Mouse (Mus musculus) intestine, embryonic 16.5 days (tissue): Measurements from ENCODE around the gene Lhx9. TPM values are rescaled to one million over a fixed set of nuclear protein-coding genes. Genes with fewer than 3 reads are reported as not detected.
"Not testable (repeated sequence)": the region's sequence is repeated elsewhere in the genome, so short reads cannot be mapped to it uniquely, and the experiment has no call there.

Experiments used
- ATAC-seq: fragments of 200-750 bp; cut with Nextera tagmentation; 2 replicates; pipeline ENCODE4 v1.8.0; 2017; ENCODE audit warnings: moderate TSS enrichment, moderate library complexity
- H3K27ac ChIP-seq: fragments of 300-500 bp; sonication (generic); 2 replicates; pipeline ENCODE4 v1.5.1; 2014; ENCODE audit warnings: mild to moderate bottlenecking, low read length
- H3K27me3 ChIP-seq: fragments of 300-500 bp; sonication (generic); replicated peaks from 2 replicates; pipeline ENCODE4 v1.6.1; 2014; ENCODE audit warnings: low read length, control low read depth, mixed read lengths; ENCODE audit not compliant: control insufficient read depth, insufficient read depth
- H3K36me3 ChIP-seq: fragments of 300-500 bp; sonication (generic); 2 replicates; pipeline ENCODE4 v1.6.1; 2014; ENCODE audit warnings: low read length, control low read depth; ENCODE audit not compliant: control insufficient read depth, insufficient read depth
- H3K4me1 ChIP-seq: fragments of 300-500 bp; sonication (generic); 2 replicates; pipeline ENCODE4 v1.6.1; 2014; ENCODE audit warnings: low read length, control low read depth, mixed read lengths; ENCODE audit not compliant: control insufficient read depth, insufficient read depth
- H3K4me2 ChIP-seq: fragments of 300-500 bp; sonication (generic); 2 replicates; pipeline ENCODE4 v1.6.1; 2014; ENCODE audit warnings: low read depth, low read length, control low read depth
- H3K4me3 ChIP-seq: fragments of 300-500 bp; sonication (generic); 2 replicates; pipeline ENCODE4 v1.5.1; 2014; ENCODE audit warnings: mild to moderate bottlenecking, low read length
- H3K9ac ChIP-seq: fragments of 300-500 bp; sonication (generic); 2 replicates; pipeline ENCODE4 v1.6.1; 2014; ENCODE audit warnings: low read depth, low read length
- H3K9me3 ChIP-seq: fragments of 300-500 bp; sonication (generic); 2 replicates; pipeline ENCODE4 v1.6.1; 2016; ENCODE audit warnings: low read length, control low read depth; ENCODE audit not compliant: control insufficient read depth
- WGBS: fragments of 180-500 bp; shearing (Covaris S2); extraction: QIAGEN DNeasy Blood & Tissue Kit; methylation state at CpG from one replicate; pipeline ENCODE4 v1.1.7; 2014; 5-methylcytosine and 5-hydroxymethylcytosine counted together
- polyA plus RNA-seq: library from polyadenylated mRNA; unstranded; fragments of >200 nt; fragmentation: Nextera tagmentation; extraction: Ambion mirVana; gene quantifications from 2 replicates; pipeline ENCODE4 v1.2.1, GENCODE M21; 2015

Gene Lhx9
- 0.06 TPM in 1 of 2 replicates, not detected in the other for polyA plus RNA-seq

- Histone ChIP-seq H3K27me3 (peaks cover 37% of the 10 kb centered on the region), H3K9me3 (no peaks in the 10 kb centered on the region), H3K4me3 (peak within 1 kb of the TSS; percentile 39), H3K9ac (no peak within 1 kb of the TSS), H3K36me3 (peaks cover 4% of the 10 kb centered on the region; the same call in 1 of the 2 replicates), H3K4me1 (peaks cover 13% of the 10 kb centered on the region), H3K27ac (no peak within 1 kb of the TSS), H3K4me2 (peak within 1 kb of the TSS; percentile 52)
- ATAC-seq = peak; percentile 61
- under 1% methylated on average over 33 of the region's 33 CpGs for WGBS
These were observed at the start of gene Lhx9 for GRCm38 (mm10) chr1:138848511-138849109. Gene Lhx9 (minus strand): TSS chr1:138848577.

- Histone ChIP-seq H3K4me3 (no peak overlapping the region), H3K27me3 (no peaks in the 10 kb centered on the region), H3K36me3 (no peaks in the 10 kb centered on the region), H3K27ac (no peak overlapping the region), H3K9me3 (no peaks in the 10 kb centered on the region), H3K4me2 (no peak overlapping the region), H3K4me1 (no peaks in the 10 kb centered on the region), H3K9ac (no peak overlapping the region)
- 79% methylated on average over 3 of the region's 3 CpGs for WGBS
- ATAC-seq = no peak
These were observed 47.7 kb upstream of the Lhx9 start for GRCm38 (mm10) chr1:138896088-138896487.

DNA sequence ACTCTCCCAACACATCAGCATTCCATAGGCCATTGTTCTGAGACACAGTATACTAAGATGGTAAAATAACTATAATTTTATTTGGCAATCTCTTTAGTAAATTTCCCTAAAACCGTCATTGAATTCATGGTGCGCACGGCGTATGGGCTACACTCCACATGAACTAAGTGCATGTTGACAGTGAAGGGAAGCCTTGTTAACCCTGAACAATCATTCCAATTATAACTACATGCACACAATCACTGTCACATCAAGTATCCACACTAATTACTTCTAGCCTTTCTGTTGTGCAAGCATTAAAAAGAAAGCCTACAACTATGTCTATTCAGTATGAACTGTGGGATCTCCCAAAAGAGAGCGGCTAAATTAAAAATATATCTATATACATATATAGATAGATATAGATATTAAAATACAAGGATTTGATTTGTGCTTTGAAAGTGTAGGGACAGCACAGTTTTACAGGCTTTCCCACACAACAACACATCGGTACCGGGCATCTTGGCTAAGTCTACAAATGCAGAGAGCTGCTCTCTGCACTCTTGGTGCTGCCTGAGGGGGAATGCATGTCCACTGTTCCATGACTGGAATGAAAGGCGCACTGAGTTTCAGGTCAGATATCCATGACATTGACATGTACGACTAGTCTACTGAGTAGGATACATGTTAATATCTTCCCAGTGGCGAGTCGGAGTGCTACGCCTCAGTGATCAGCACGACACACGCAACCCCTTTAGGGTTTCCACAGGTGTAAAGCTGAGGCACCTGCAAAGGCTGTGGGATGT, 29.3 kb upstream of the Lhx9 start:
- no peak overlapping the region for H3K4me3 ChIP-seq
- WGBS = 96% methylated on average over 14 of the region's 14 CpGs
- H3K9me3 ChIP-seq = 0 out of 2 replicates have a peak, but pooled peaks cover 3% of the 10 kb centered on the region
- no peak overlapping the region for H3K27ac ChIP-seq
- ATAC-seq = no peak
- no peaks in the 10 kb centered on the region for H3K4me1 ChIP-seq
- H3K4me2 ChIP-seq = no peak overlapping the region
- no peaks in the 10 kb centered on the region for H3K27me3 ChIP-seq
- H3K36me3 ChIP-seq = no peaks in the 10 kb centered on the region
- no peak overlapping the region for H3K9ac ChIP-seq

DNA sequence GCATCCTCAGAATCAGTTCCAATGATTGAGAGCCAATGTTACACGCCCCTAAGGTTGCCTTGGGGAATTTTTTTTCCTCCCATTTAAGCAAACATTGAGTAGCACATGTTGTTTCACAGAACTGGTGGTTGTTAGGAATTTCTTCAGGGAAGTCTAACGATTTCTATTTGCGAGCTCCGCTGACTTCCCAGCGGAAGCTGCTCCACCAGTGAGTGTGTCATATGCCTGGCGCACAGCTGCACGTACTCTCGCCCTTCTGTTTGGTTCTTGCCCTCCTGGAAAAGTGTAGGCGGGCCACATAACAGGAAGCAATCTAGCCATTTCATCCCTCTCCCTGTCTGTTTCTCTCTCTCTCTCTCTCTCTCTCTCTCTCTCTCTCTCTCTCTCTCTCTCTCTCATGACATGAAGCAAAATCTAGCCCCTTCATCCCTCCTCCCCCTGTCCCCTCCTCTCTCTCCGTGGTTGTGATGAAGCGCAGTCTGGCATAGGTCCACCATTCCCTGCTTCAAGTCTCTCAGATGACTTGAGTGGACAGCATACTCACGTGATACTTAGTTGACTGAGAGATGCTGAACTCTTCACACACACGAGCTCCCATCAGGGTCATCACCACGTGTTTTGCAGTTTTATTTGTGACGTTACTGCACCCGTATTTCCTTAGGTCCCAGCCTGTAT, 28.1 kb upstream of the Lhx9 start:
- no peaks in the 10 kb centered on the region for H3K27me3 ChIP-seq
- 53% methylated on average over 16 of the region's 16 CpGs for WGBS
- no peaks in the 10 kb centered on the region for H3K36me3 ChIP-seq
- no peak overlapping the region for H3K27ac ChIP-seq
- no peaks in the 10 kb centered on the region for H3K4me1 ChIP-seq
- H3K4me3 ChIP-seq = no peak overlapping the region
- peak; percentile 50; the same call in 1 of the 2 replicates for ATAC-seq
- H3K4me2 ChIP-seq = no peak overlapping the region
- 0 out of 2 replicates have a peak, but pooled peaks cover 3% of the 10 kb centered on the region for H3K9me3 ChIP-seq
- no peak overlapping the region for H3K9ac ChIP-seq

GRCm38 (mm10) chr1:138856101-138856950, 7.9 kb upstream of the Lhx9 start, which contains the start of gene 2310009B15Rik:
Gene 2310009B15Rik (minus strand): TSS chr1:138856852.
- WGBS = under 1% methylated on average over 35 of the region's 79 CpGs
- Histone ChIP-seq H3K9ac (peak within 1 kb of the TSS; percentile 67), H3K4me3 (peak within 1 kb of the TSS; percentile 51), H3K27ac (peak within 1 kb of the TSS; percentile 79)
- peak; percentile 100 for ATAC-seq
- not testable (repeated sequence) for H3K4me1 ChIP-seq, H3K27me3 ChIP-seq, H3K9me3 ChIP-seq, H3K4me2 ChIP-seq, H3K36me3 ChIP-seq

GRCm38 (mm10) chr1:138850823-138851222, 2.4 kb upstream of the Lhx9 start:
- Histone ChIP-seq H3K9ac (no peak overlapping the region), H3K4me3 (no peak overlapping the region), H3K4me1 (peaks cover 10% of the 10 kb centered on the region; the same call in 1 of the 2 replicates), H3K9me3 (no peaks in the 10 kb centered on the region), H3K4me2 (no peak overlapping the region), H3K27ac (no peak overlapping the region), H3K27me3 (peaks cover 18% of the 10 kb centered on the region), H3K36me3 (peaks cover 4% of the 10 kb centered on the region; the same call in 1 of the 2 replicates)
- WGBS = 92% methylated on average over 1 of the region's 1 CpGs
- no peak for ATAC-seq

DNA sequence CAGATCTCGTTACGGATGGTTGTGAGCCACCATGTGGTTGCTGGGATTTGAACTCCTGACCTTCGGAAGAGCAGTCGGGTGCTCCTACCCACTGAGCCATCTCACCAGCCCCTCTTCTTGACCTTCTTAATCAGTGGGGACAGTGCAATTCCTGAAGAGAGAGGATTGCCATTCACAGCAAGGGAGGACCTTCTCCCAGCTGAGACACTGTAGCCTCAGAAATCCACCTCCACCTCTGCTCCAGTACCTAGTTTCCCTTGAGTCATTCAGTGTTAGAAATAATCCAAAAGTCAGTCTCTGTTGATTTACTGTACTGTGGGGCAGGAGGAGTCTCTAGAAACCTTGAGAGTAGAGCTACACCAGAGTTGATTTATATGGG, 1.8 kb upstream of the Lhx9 start:
- Histone ChIP-seq H3K9me3 (no peaks in the 10 kb centered on the region), H3K9ac (no peak overlapping the region), H3K27ac (no peak overlapping the region), H3K4me1 (peaks cover 10% of the 10 kb centered on the region; the same call in 1 of the 2 replicates), H3K4me3 (no peak overlapping the region), H3K36me3 (peaks cover 4% of the 10 kb centered on the region; the same call in 1 of the 2 replicates), H3K4me2 (no peak overlapping the region), H3K27me3 (peaks cover 25% of the 10 kb centered on the region)
- ATAC-seq = no peak
- WGBS = 56% methylated on average over 2 of the region's 4 CpGs

DNA sequence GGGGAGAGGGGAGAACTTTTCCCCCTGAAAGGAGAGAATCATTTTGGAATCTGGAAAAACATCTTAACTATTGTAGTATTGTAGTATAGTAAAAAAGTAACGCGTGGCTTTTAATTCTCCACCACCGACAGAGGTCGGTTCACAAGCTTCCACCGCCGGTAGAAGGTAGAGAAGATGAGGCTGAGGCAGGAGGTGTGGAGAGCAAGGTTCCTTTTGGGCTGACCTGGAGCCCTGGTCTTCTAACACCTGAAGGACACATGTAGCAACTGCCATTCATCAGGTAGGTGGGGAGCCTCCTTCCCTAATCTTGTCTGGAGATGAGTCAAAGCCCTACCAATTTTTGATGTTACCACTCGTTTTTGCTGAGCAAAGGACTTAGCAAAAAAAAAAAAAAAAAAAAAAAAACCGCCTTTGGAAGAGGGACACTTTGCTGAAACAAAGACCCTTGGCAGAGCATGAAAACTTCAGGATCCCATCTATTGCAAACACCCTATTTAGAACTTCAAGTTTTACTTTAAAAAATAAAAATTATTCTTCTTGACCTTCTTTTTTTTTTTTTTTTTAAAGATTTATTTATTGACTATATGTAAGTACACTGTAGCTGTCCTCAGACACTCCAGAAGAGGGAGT, 1.3 kb upstream of the Lhx9 start:
- no peak overlapping the region for H3K27ac ChIP-seq
- no peak overlapping the region for H3K4me2 ChIP-seq
- no peak overlapping the region for H3K4me3 ChIP-seq
- H3K36me3 ChIP-seq = peaks cover 4% of the 10 kb centered on the region; the same call in 1 of the 2 replicates
- no peak for ATAC-seq
- H3K9me3 ChIP-seq = no peaks in the 10 kb centered on the region
- peaks cover 10% of the 10 kb centered on the region; the same call in 1 of the 2 replicates for H3K4me1 ChIP-seq
- peaks cover 30% of the 10 kb centered on the region for H3K27me3 ChIP-seq
- WGBS = 11% methylated on average over 8 of the region's 8 CpGs
- H3K9ac ChIP-seq = no peak overlapping the region
